Mouse (Mus musculus) bone marrow, adult 2 months (tissue): ENCODE measurements around the gene 6030408B16Rik.

Experiments used
- CTCF ChIP-seq: fragments of 200-500 bp; IDR thresholded peaks from 2 replicates; pipeline ENCODE4 v1.5.1; 2011; ENCODE audit warnings: low read length, control low read depth; ENCODE audit not compliant: control insufficient read depth, insufficient read depth
- POLR2A ChIP-seq: fragments of 200-500 bp; IDR thresholded peaks from 2 replicates; pipeline ENCODE4 v1.6.1; 2011; ENCODE audit warnings: low read depth, mild to moderate bottlenecking, control low read depth, low read length, borderline replicate concordance; ENCODE audit not compliant: control insufficient read depth

GRCm38 (mm10) chr15:101300128-101300527, 7.1 kb downstream of the 6030408B16Rik start:
- TF ChIP-seq CTCF = no peak
- no peak for TF ChIP-seq POLR2A
